Mouse (Mus musculus) kidney, adult 11 months (tissue): Measurements from ENCODE around the gene Myo1a.

Experiments
- DNase-seq: peaks from one replicate; pipeline ENCODE4 v3.0.0; 2022

Gene Myo1a

GRCm38 (mm10) chr10:127675859-127676398 lies 29.0 kb upstream of the Myo1a start:
- DNase-seq, result no peak

GRCm38 (mm10) chr10:127676691-127677548 lies 28.1 kb upstream of the Myo1a start:
- DNase-seq, result peak; percentile 96

- peak; percentile 73 for DNase-seq
Observed at GRCm38 (mm10) chr10:127677591-127678336, 27.2 kb upstream of the Myo1a start.

- no peak for DNase-seq
Observed at GRCm38 (mm10) chr10:127679208-127679607, 25.8 kb upstream of the Myo1a start.

- no peak for DNase-seq
Observed at GRCm38 (mm10) chr10:127679881-127680280, 25.1 kb upstream of the Myo1a start.

GRCm38 (mm10) chr10:127682886-127683285 lies 22.1 kb upstream of the Myo1a start:
- DNase-seq, result no peak

GRCm38 (mm10) chr10:127691053-127691452 lies 13.9 kb upstream of the Myo1a start:
- no peak for DNase-seq

- DNase-seq, result no peak
Observed at GRCm38 (mm10) chr10:127694636-127695035, 10.3 kb upstream of the Myo1a start.

GRCm38 (mm10) chr10:127695775-127696174 lies 9.2 kb upstream of the Myo1a start:
- DNase-seq, result no peak

GRCm38 (mm10) chr10:127698966-127699365 lies 6.0 kb upstream of the Myo1a start:
- DNase-seq, result no peak

- no peak for DNase-seq
Observed at GRCm38 (mm10) chr10:127703299-127703698, 1.7 kb upstream of the Myo1a start.

GRCm38 (mm10) chr10:127704293-127704692 lies 677 bp upstream of the Myo1a start:
- DNase-seq, result no peak

- no peak for DNase-seq
Observed at GRCm38 (mm10) chr10:127705783-127706182, 813 bp downstream of the Myo1a start.

- DNase-seq, result peak; percentile 18
Observed at GRCm38 (mm10) chr10:127707721-127708120, 2.8 kb downstream of the Myo1a start.

- DNase-seq, result no peak
Observed at GRCm38 (mm10) chr10:127708850-127709370, 3.9 kb downstream of the Myo1a start.

- DNase-seq, result no peak
Observed at GRCm38 (mm10) chr10:127710331-127710730, 5.4 kb downstream of the Myo1a start.

GRCm38 (mm10) chr10:127712736-127713135 lies 7.8 kb downstream of the Myo1a start:
- DNase-seq, result no peak

- DNase-seq, result no peak
Observed at GRCm38 (mm10) chr10:127721671-127722418, 16.9 kb downstream of the Myo1a start.

- no peak for DNase-seq
Observed at GRCm38 (mm10) chr10:127724178-127724577, 19.2 kb downstream of the Myo1a start, which contains the start of gene Tac2. Gene Tac2, plus strand, starts transcription at chr10:127724478.

- no peak for DNase-seq
Observed at GRCm38 (mm10) chr10:127725136-127725535, 20.2 kb downstream of the Myo1a start.

- no peak for DNase-seq
Observed at GRCm38 (mm10) chr10:127728437-127728836, 23.5 kb downstream of the Myo1a start.

GRCm38 (mm10) chr10:127730285-127730932 lies 25.4 kb downstream of the Myo1a start:
- DNase-seq, result no peak
